Mouse (Mus musculus) testis, adult 2 months (tissue): Measurements from ENCODE around the gene Gm20721.
"Not testable (repeated sequence)": the region's sequence is repeated elsewhere in the genome, so short reads cannot be mapped to it uniquely, and the experiment has no call there.

Source experiments
- CTCF ChIP-seq: fragments of 200-500 bp; IDR thresholded peaks from 2 replicates; pipeline ENCODE4 v1.5.1; 2012; ENCODE audit warnings: low read depth, mild to moderate bottlenecking, inconsistent platforms, low read length, moderate library complexity; ENCODE audit not compliant: control insufficient read depth, insufficient read depth, insufficient replicate concordance
- POLR2A ChIP-seq: fragments of 200-500 bp; IDR thresholded peaks from 2 replicates; pipeline ENCODE4 v1.6.1; 2012; ENCODE audit warnings: low read depth, mild to moderate bottlenecking, inconsistent platforms, low read length, moderate library complexity; ENCODE audit not compliant: control insufficient read depth

GRCm38 (mm10) chr2:174346999-174347668, 622 bp upstream of the Gm20721 start:
- TF ChIP-seq CTCF, POLR2A: not testable (repeated sequence)
